Mouse (Mus musculus) MEL (cell line): ENCODE data around the gene Hs3st5. TPM values are rescaled to one million over a fixed set of nuclear protein-coding genes. Genes with fewer than 3 reads are reported as not detected.

Experiments
- DNase-seq: peaks from one replicate; pipeline ENCODE4 v3.0.0; 2011; ENCODE audit warnings: low read depth, low spot score
- H3K27ac ChIP-seq: 2 replicates; pipeline ENCODE4 v1.5.1; 2012; ENCODE audit warnings: low read depth, mild to moderate bottlenecking, control low read depth, low read length, moderate library complexity; ENCODE audit not compliant: control insufficient read depth
- H3K27me3 ChIP-seq, 2 experiments: fragments of 150-350 bp in 1 of 2; sonication (generic) in 1 of 2; 2 replicates each; pipeline ENCODE4 v1.6.1; 2012; ENCODE audit warnings: low read length in 2 of 2, mild to moderate bottlenecking in 2 of 2, improper control_type of control experiment in 1 of 2, moderate library complexity in 1 of 2; ENCODE audit not compliant: insufficient read depth in 2 of 2, control insufficient read depth in 1 of 2
- H3K36me3 ChIP-seq, 2 experiments: 2 replicates each; pipeline ENCODE4 v1.6.1; 2012 to 2014; ENCODE audit warnings: low read length in 2 of 2, improper control_type of control experiment in 1 of 2, inconsistent platforms in 1 of 2, mild to moderate bottlenecking in 1 of 2; ENCODE audit not compliant: insufficient read depth in 2 of 2, control insufficient read depth in 1 of 2
- H3K4me1 ChIP-seq, 2 experiments: fragments of 150-350 bp in 1 of 2; sonication (generic) in 1 of 2; 2 replicates each; pipeline ENCODE4 v1.6.1; 2012; ENCODE audit warnings: low read length in 2 of 2, improper control_type of control experiment in 1 of 2, mild to moderate bottlenecking in 1 of 2; ENCODE audit not compliant: insufficient read depth in 2 of 2, control insufficient read depth in 1 of 2
- H3K4me3 ChIP-seq, 2 experiments: fragments of 150-350 bp in 1 of 2; sonication (generic) in 1 of 2; 2 replicates each; pipeline ENCODE4 v1.5.1; 2012; ENCODE audit warnings: low read depth in 2 of 2, low read length in 2 of 2, mild to moderate bottlenecking in 2 of 2, moderate library complexity in 2 of 2, control low read depth in 1 of 2, improper control_type of control experiment in 1 of 2; ENCODE audit not compliant: control insufficient read depth in 1 of 2, insufficient read depth in 1 of 2
- H3K79me2 ChIP-seq: 2 replicates; pipeline ENCODE4 v1.6.1; 2012; ENCODE audit warnings: mild to moderate bottlenecking, low read length, moderate library complexity; ENCODE audit not compliant: control insufficient read depth, poor library complexity, insufficient read depth
- H3K9ac ChIP-seq: 2 replicates; pipeline ENCODE4 v1.6.1; 2012; ENCODE audit warnings: low read depth, mild to moderate bottlenecking, control low read depth, low read length, moderate library complexity; ENCODE audit not compliant: control insufficient read depth, poor library complexity, severe bottlenecking
- H3K9me3 ChIP-seq: fragments of 150-350 bp; sonication (generic); replicated peaks from 2 replicates; pipeline ENCODE4 v1.6.1; 2012; ENCODE audit warnings: mild to moderate bottlenecking, low read length, improper control_type of control experiment, moderate library complexity; ENCODE audit not compliant: insufficient read depth
- BHLHE40 ChIP-seq: IDR thresholded peaks from 2 replicates; pipeline ENCODE4 v1.6.1; 2012; ENCODE audit warnings: low read depth, mild to moderate bottlenecking, inconsistent platforms, low read length, improper control_type of control experiment, borderline replicate concordance
- CHD1 ChIP-seq: IDR thresholded peaks from 2 replicates; pipeline ENCODE4 v1.6.1; 2012; ENCODE audit warnings: low read depth, mild to moderate bottlenecking, inconsistent platforms, low read length, improper control_type of control experiment
- CHD2 ChIP-seq: IDR thresholded peaks from 2 replicates; pipeline ENCODE4 v1.6.1; 2011; ENCODE audit warnings: low read length, improper control_type of control experiment
- E2F4 ChIP-seq: IDR thresholded peaks from 2 replicates; pipeline ENCODE4 v1.6.1; 2011; ENCODE audit warnings: low read depth, low read length, improper control_type of control experiment, borderline replicate concordance
- ELF1 ChIP-seq: IDR thresholded peaks from 2 replicates; pipeline ENCODE4 v1.6.1; 2014; ENCODE audit warnings: low read depth, mild to moderate bottlenecking, inconsistent platforms, low read length, improper control_type of control experiment, moderate library complexity
- EP300 ChIP-seq, 2 experiments: IDR thresholded peaks; 2 replicates each; pipeline ENCODE4 v1.6.1; 2011; ENCODE audit warnings: improper control_type of control experiment in 2 of 2, low read length in 2 of 2, low read depth in 1 of 2, mild to moderate bottlenecking in 1 of 2
- GATA1 ChIP-seq: IDR thresholded peaks from 2 replicates; pipeline ENCODE4 v1.6.1; 2011; ENCODE audit warnings: low read depth, low read length, improper control_type of control experiment
- HCFC1 ChIP-seq: IDR thresholded peaks from 2 replicates; pipeline ENCODE4 v1.6.1; 2012; ENCODE audit warnings: low read depth, mild to moderate bottlenecking, inconsistent platforms, low read length, improper control_type of control experiment, moderate library complexity
- JUND ChIP-seq: IDR thresholded peaks from 2 replicates; pipeline ENCODE4 v1.6.1; 2011; ENCODE audit warnings: low read depth, mild to moderate bottlenecking, improper control_type of control experiment, low read length
- KAT2A ChIP-seq: conservative IDR thresholded peaks from 2 replicates; pipeline ENCODE4 v1.6.1; 2012; ENCODE audit warnings: low read depth, low read length, improper control_type of control experiment, inconsistent platforms
- MAZ ChIP-seq: IDR thresholded peaks from 2 replicates; pipeline ENCODE4 v1.6.1; 2012; ENCODE audit warnings: low read depth, mild to moderate bottlenecking, inconsistent platforms, low read length, improper control_type of control experiment
- MEF2A ChIP-seq: IDR thresholded peaks from 2 replicates; pipeline ENCODE4 v1.6.1; 2014; ENCODE audit warnings: low read depth, mild to moderate bottlenecking, inconsistent platforms, low read length, improper control_type of control experiment; ENCODE audit not compliant: poor library complexity, insufficient replicate concordance, severe bottlenecking; ENCODE audit errors: extremely low read depth
- MXI1 ChIP-seq: IDR thresholded peaks from 2 replicates; pipeline ENCODE4 v1.6.1; 2011; ENCODE audit warnings: mild to moderate bottlenecking, low read depth, low read length, improper control_type of control experiment
- MYB ChIP-seq: IDR thresholded peaks from 2 replicates; pipeline ENCODE4 v1.6.1; 2011; ENCODE audit warnings: mild to moderate bottlenecking, low read depth, low read length, improper control_type of control experiment
- MYC ChIP-seq: IDR thresholded peaks from 2 replicates; pipeline ENCODE4 v1.6.1; 2011; ENCODE audit warnings: low read depth, mild to moderate bottlenecking, low read length, improper control_type of control experiment, moderate library complexity
- POLR2A ChIP-seq, 2 experiments: IDR thresholded peaks; 2 replicates each; pipeline ENCODE4 v1.6.1; 2011 to 2012; ENCODE audit warnings: low read length in 2 of 2, mild to moderate bottlenecking in 2 of 2, control low read depth in 1 of 2, improper control_type of control experiment in 1 of 2, low read depth in 1 of 2, moderate library complexity in 1 of 2; ENCODE audit not compliant: control insufficient read depth in 1 of 2, insufficient read depth in 1 of 2, poor library complexity in 1 of 2
- POLR2AphosphoS2 ChIP-seq: IDR thresholded peaks from 2 replicates; pipeline ENCODE4 v1.6.1; 2011; ENCODE audit warnings: low read length, improper control_type of control experiment
- RCOR1 ChIP-seq: IDR thresholded peaks from 2 replicates; pipeline ENCODE4 v1.6.1; 2012; ENCODE audit warnings: low read depth, mild to moderate bottlenecking, inconsistent platforms, low read length, improper control_type of control experiment
- SMC3 ChIP-seq: IDR thresholded peaks from 2 replicates; pipeline ENCODE4 v1.6.1; 2011; ENCODE audit warnings: low read depth, low read length, improper control_type of control experiment
- TBP ChIP-seq: IDR thresholded peaks from 2 replicates; pipeline ENCODE4 v1.8.0; 2011; ENCODE audit warnings: low read depth, low read length, improper control_type of control experiment
- TCF12 ChIP-seq: IDR thresholded peaks from 2 replicates; pipeline ENCODE4 v1.6.1; 2014; ENCODE audit warnings: low read depth, mild to moderate bottlenecking, inconsistent platforms, low read length, improper control_type of control experiment, moderate library complexity
- USF1 ChIP-seq: IDR thresholded peaks from 2 replicates; pipeline ENCODE4 v1.6.1; 2014; ENCODE audit warnings: low read depth, mild to moderate bottlenecking, inconsistent platforms, low read length, improper control_type of control experiment, moderate library complexity
- ZC3H11A ChIP-seq: IDR thresholded peaks from 2 replicates; pipeline ENCODE4 v1.6.1; 2012; ENCODE audit warnings: low read depth, mild to moderate bottlenecking, inconsistent platforms, low read length, improper control_type of control experiment
- ZKSCAN1 ChIP-seq: IDR thresholded peaks from 2 replicates; pipeline ENCODE4 v1.6.1; 2012; ENCODE audit warnings: low read depth, mild to moderate bottlenecking, inconsistent platforms, low read length, improper control_type of control experiment, moderate library complexity
- ZMIZ1 ChIP-seq: IDR thresholded peaks from 2 replicates; pipeline ENCODE4 v1.6.1; 2012; ENCODE audit warnings: low read depth, mild to moderate bottlenecking, inconsistent platforms, low read length, improper control_type of control experiment, moderate library complexity
- ZNF384 ChIP-seq: IDR thresholded peaks from 2 replicates; pipeline ENCODE4 v1.6.1; 2012; ENCODE audit warnings: low read depth, mild to moderate bottlenecking, inconsistent platforms, low read length, improper control_type of control experiment
- polyA plus RNA-seq, 2 experiments: library from polyadenylated mRNA; stranded (reverse) in 1 of 2; unstranded in 1 of 2; fragments of >175 nt in 1 of 2; fragments of >200 nt in 1 of 2; gene quantifications; 2 replicates each; pipeline versions ENCODE4 v1.2.1 to v1.2.4; 2012; ENCODE audit warnings: low replicate concordance in 2 of 2, low read depth in 1 of 2; ENCODE audit not compliant: insufficient read length in 2 of 2, insufficient read depth in 1 of 2, missing spikeins in 1 of 2
- total RNA-seq: library from RNA; depleted of rRNA; stranded (reverse); fragments of 300-350 nt; gene quantifications from 2 replicates; pipeline ENCODE4 v1.2.3, GENCODE M21; 2012

Hs3st5 gene
- total and polyA plus RNA-seq, 3 experiments: not detected

- TF ChIP-seq GATA1 (no peak), E2F4 (no peak)
- no peaks in the 10 kb centered on the region for H3K9me3 ChIP-seq
- no peaks in the 10 kb centered on the region for H3K79me2 ChIP-seq
- H3K36me3 ChIP-seq: no peaks in the 10 kb centered on the region
- no peaks in the 10 kb centered on the region for H3K4me1 ChIP-seq
- H3K27me3 ChIP-seq: no peaks in the 10 kb centered on the region
- H3K27ac ChIP-seq: no peak overlapping the region
- H3K9ac ChIP-seq: no peak overlapping the region
- no peak overlapping the region for H3K4me3 ChIP-seq
- no peak for DNase-seq
These were observed 232.8 kb downstream of the Hs3st5 start for GRCm38 (mm10) chr10:36739375-36739774.

DNA sequence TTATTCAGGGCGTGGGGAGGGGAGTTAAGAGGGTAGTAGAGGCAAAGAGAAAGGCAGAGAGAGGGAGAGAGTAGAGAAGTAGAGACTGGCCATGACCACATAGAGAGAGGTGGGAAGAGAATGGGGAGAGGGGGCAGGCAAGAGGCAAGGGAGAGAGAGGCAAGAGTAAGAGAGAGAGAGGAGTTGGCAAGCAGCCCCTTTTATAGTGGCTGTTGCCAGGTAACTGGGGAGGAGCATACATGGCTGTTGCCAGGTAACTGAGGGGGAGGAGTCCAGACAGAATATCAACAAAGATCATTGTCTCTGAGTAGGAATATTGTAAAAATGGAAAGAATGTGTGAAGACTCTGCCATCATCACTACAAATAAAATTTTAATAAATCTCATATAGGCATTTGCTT lies 243.4 kb downstream of the Hs3st5 start:
- H3K9ac ChIP-seq: no peak overlapping the region
- no peak for DNase-seq
- no peaks in the 10 kb centered on the region for H3K4me1 ChIP-seq
- no peak overlapping the region for H3K27ac ChIP-seq
- no peak for TF ChIP-seq CHD1
- TF ChIP-seq RCOR1: no peak
- TF ChIP-seq ZMIZ1: no peak
- no peak for TF ChIP-seq ZC3H11A
- no peak for TF ChIP-seq ZNF384
- TF ChIP-seq TCF12: no peak
- no peak for TF ChIP-seq MYB
- TF ChIP-seq MYC: no peak
- no peak for TF ChIP-seq KAT2A
- no peak for TF ChIP-seq SMC3
- H3K79me2 ChIP-seq: no peaks in the 10 kb centered on the region
- H3K36me3 ChIP-seq: no peaks in the 10 kb centered on the region
- no peaks in the 10 kb centered on the region for H3K27me3 ChIP-seq
- H3K9me3 ChIP-seq: no peaks in the 10 kb centered on the region
- no peak overlapping the region for H3K4me3 ChIP-seq

DNA sequence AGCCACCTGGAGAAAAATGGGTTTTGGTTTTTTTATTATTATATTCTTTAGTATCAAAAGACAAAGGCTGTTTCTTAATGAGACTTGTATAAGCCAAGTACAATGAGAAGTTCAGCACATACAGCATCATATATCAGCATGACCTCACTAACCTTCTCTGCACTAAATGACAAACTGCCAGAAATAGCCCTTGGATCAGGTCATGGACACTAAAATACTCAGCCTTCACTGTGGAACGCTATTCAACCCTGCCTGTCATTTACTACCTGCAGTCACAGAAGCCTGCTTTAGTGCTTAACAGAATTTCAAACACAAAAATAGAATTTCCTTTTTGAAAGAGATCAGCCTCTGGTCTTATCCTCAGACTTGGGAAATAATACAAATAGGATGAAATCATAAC lies 247.9 kb downstream of the Hs3st5 start:
- Histone ChIP-seq H3K9ac (no peak overlapping the region), H3K27me3 (no peaks in the 10 kb centered on the region), H3K4me1 (no peaks in the 10 kb centered on the region), H3K9me3 (no peaks in the 10 kb centered on the region), H3K27ac (no peak overlapping the region), H3K36me3 (no peaks in the 10 kb centered on the region), H3K79me2 (no peaks in the 10 kb centered on the region), H3K4me3 (no peak overlapping the region)
- no peak for DNase-seq
- TF ChIP-seq ZKSCAN1 (no peak), POLR2AphosphoS2 (no peak), GATA1 (no peak), USF1 (no peak), CHD1 (no peak), JUND (no peak), MAZ (no peak), MEF2A (no peak), CHD2 (no peak), ELF1 (no peak), EP300 (IDR thresholded peaks at IDR 0.05; ENCODE audit: low read depth in 1 of 2, low read length in 2 of 2) (no peak), BHLHE40 (no peak), TBP (no peak), ZMIZ1 (no peak), POLR2A (IDR thresholded peaks at IDR 0.05; ENCODE audit: control insufficient read depth in 1 of 2, insufficient read depth in 1 of 2, low read depth in 1 of 2, low read length in 2 of 2, poor library complexity in 1 of 2) (no peak), HCFC1 (no peak), MXI1 (no peak), KAT2A (no peak), ZNF384 (no peak)
